Mouse (Mus musculus): ENCODE measurements around the gene Oog4. TPM values are rescaled to one million over a fixed set of nuclear protein-coding genes. Genes with fewer than 3 reads are reported as not detected.
A peak's percentile ranks its signal among the peaks of the same experiment; 100 is the strongest.
"Not testable (repeated sequence)": the region's sequence is repeated elsewhere in the genome, so short reads cannot be mapped to it uniquely, and the experiment has no call there.

Oog4 gene
- not detected for polyA plus RNA-seq (2017; shearing (Covaris generic))

DNA sequence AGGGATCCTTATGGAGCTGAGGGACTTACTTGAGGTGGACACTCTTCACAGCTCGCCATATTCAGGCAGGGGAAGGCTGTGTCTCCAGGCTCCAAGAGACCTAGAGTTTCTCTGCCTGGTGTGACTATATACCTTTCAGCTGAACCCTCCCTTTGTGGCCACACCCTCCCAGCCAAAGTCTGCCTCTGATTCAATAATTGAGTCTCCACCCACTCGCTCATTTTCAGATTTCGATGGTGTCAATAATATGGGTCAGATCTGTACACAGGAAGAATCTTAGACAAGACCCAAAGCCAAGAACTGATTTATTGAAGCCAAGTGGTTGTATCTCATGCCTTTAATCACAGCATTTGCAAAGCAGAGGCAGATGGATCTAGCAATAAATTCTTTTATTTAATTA, at the start of gene Oog4:
TSS of gene Oog4 (minus strand) at position 101 of the 400 bp plus-strand sequence.
- ATAC-seq, result no peak

GRCm38 (mm10) chr4:143426770-143427169, 23.4 kb downstream of the Oog4 start:
- ATAC-seq, result not testable (repeated sequence)

DNA sequence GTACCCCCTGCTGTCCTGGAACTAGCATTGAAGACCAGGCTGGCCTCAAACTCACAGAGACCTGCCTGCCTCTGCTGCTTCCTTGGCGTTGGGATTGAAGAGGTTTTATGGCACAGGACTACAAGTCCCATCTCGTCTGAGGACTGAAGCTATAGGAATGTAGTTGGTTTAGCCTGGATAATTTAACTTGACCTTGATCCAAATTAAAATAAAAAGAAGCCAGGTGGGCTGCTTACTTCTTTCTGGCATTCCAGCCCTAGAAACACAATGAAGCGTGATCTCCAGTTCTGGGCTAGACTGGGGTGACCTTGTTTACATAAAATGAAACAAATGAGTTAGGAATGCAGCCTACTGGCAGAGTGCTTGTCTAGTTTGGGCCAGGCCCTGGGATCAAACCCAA, 36.0 kb downstream of the Oog4 start:
- ATAC-seq, result no peak

- no peak for ATAC-seq
These were observed 36.5 kb downstream of the Oog4 start for GRCm38 (mm10) chr4:143413621-143414020.

DNA sequence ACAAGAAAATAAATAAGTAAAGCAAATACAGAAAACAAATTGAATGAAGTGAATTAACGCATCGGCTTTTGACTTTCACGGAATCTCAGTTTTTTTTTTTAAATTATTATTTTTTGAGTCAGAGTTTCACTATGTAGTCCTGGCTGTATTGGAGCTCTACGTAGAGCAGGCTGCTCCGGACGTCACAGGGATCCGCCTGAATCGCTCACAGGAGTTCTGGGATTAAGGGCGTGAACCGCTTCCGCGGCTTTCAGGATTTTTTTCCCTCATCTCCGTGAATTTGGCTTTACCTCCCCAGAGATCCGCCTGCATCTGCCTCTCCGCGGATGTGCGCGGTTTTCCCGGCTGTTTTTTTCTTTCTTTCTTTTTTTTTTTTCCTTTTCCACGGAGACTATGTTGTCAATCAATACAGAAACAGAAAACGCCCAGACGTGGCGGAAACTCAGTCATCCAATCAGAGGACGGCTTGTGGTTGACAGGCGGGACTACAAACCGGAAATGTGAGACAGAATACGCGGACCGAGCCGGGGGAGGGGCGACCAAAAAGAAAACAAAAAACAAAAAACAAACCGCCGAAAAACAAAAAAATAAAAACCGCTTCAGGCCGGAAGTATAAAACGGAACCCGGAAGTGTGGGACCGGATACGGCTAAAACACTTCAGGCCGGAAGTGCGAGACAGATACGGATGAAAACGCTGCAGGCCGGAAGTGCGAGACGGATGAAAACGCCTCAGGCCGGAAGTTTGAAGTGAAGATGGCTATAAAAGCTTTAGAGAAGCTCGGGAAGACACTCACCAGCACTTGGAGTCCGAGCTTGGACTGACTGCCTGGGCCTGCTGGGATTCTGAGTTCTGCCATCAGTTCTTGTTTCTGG, 37.7 kb downstream of the Oog4 start, which contains the start of gene Pramef8:
TSS of gene Pramef8 (plus strand) at position 208 of the 874 bp plus-strand sequence.
- peak; percentile 95 for ATAC-seq

DNA sequence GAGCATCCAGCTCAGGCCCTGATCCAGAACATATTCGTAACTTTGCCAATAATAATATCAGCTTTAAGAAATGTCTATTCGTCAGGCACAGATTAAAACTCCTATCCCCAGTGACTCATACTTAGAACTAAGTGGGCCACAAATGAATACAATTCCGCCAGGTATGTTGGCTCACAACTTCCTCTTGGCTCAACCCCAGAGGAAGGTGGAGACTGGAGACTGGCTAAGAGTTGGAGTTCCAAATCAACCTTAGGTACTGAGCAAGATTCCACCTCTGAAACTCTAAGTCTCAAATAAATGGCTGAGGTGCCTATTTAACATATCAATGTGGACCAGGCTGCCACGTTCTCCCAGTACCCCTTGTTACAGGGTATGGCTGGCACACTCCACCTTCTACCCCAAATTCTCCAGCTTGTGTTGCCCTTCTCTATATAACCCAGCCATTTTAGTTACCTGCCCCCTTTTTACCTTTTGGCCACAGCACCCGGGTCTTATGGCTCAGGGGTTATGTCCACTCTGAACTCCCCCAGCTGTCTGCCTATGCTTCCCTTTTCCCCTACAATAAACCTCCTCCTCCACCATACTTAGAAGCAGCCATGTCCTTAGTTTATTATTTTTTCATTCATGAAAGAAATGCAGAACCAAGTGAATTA, 38.4 kb downstream of the Oog4 start:
- ATAC-seq, result no peak

DNA sequence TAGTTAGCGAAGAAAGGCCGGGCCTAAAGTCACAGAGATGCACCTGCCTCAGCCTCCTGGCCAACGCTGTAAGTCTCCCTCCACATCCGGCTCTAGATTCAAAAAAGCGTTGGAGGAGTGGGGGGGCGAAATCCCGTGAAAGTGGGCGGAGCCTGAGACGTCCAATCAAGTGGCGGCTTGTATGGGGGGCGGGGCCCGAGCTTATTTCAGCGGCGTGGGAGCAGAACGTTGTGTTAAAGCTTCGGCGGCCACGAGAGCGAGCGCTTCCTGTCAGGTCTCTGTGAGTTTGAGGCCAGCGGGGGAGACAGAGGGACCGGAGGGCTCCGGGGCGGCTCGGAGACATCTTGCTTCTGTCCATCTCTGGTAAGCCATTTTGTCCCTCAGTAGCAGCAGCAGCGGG, 55.9 kb downstream of the Oog4 start, which contains the start of gene Pramel1:
TSS of gene Pramel1 (plus strand) at position 248 of the 400 bp plus-strand sequence.
- no peak for ATAC-seq

GRCm38 (mm10) chr4:143388955-143389702, 61.0 kb downstream of the Oog4 start:
- ATAC-seq, result peak; percentile 56

Other genes starting within 250 kb of the Oog4 start
- 10 to 100 TPM; 23.2 to 33.9 (median 28.8) TPM for gene Prdm2, start 237.3 kb downstream of the Oog4 start, polyA plus RNA-seq (2017; shearing (Covaris generic))
- gene Pdpn, start 150.8 kb downstream of the Oog4 start, polyA plus RNA-seq (2017; shearing (Covaris generic)), result under 1 TPM in 1 of 3 experiments, not detected in 2; 0.49 TPM
- gene Lrrc38, start 100.6 kb downstream of the Oog4 start, polyA plus RNA-seq (2017; shearing (Covaris generic)), result not detected
- not detected for gene Pramel1, start 55.9 kb downstream of the Oog4 start, polyA plus RNA-seq (2017; shearing (Covaris generic))
- 10 to 100 TPM; 35.8 to 46.1 (median 43.1) TPM for gene Pramef8, start 37.9 kb downstream of the Oog4 start, polyA plus RNA-seq (2017; shearing (Covaris generic))
- not detected for gene Gm13043, start 61.0 kb upstream of the Oog4 start, polyA plus RNA-seq (2017; shearing (Covaris generic))
- not detected for gene Gm13040, start 85.6 kb upstream of the Oog4 start, polyA plus RNA-seq (2017; shearing (Covaris generic))
- gene BC080695, start 101.4 kb upstream of the Oog4 start, polyA plus RNA-seq (2017; shearing (Covaris generic)), result not detected
- not detected for gene Gm13057, start 101.4 kb upstream of the Oog4 start, polyA plus RNA-seq (2017; shearing (Covaris generic))
- gene Gm13083, start 164.7 kb upstream of the Oog4 start, polyA plus RNA-seq (2017; shearing (Covaris generic)), result not detected
- not detected for gene Gm13088, start 206.9 kb upstream of the Oog4 start, polyA plus RNA-seq (2017; shearing (Covaris generic))